Mouse (Mus musculus): Measurements from ENCODE around the gene Epb41l2.

DNA sequence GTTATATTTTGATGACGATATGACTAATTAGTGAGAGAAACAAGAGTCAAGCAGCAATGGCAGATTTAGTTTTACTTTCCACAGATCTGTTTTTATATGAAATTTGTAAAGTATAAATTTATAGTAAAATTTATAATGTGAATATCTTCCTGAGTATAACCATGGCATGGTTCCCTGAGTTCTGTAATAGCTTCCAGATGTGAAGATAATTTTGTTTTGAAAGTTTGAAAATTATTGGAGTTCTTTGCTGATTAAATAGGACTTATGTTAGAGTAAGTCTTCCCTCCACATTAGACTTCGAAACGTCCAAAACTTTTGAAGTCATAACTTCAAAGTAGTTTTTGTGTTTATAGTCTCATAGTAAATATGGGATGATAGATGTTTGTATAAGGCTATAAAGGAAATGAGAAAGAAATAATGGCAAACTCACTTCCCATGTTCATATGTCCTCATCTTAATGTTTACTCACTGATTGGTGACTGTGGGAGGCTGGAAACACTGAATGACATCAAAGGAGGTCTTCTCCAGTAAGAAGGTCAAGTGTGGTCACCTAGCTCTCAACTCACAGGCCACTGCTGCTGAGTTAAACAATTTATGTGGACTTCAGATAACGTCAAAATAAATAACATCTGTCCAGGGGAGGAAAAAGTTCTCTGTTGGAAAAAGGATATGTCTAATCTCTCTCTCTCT is 26.1 kb upstream of the Epb41l2 start:
- no peak for TF ChIP-seq CTCF (IDR thresholded peaks at IDR 0.05; ENCODE audit: borderline replicate concordance, control insufficient read depth, extremely low read depth, insufficient read depth, low read length, poor library complexity)
- TF ChIP-seq POLR2A (IDR thresholded peaks at IDR 0.05; ENCODE audit: control insufficient read depth, extremely low read depth, insufficient read depth, low read length, poor library complexity) = no peak
